Mouse (Mus musculus) R1 (cell line): ENCODE results near the gene Trim9.

Experiments
- DNase-seq: peaks from one replicate; pipeline ENCODE4 v3.0.0-alpha.2; 2018; ENCODE audit warnings: low read depth, low spot score

Trim9 gene

DNA sequence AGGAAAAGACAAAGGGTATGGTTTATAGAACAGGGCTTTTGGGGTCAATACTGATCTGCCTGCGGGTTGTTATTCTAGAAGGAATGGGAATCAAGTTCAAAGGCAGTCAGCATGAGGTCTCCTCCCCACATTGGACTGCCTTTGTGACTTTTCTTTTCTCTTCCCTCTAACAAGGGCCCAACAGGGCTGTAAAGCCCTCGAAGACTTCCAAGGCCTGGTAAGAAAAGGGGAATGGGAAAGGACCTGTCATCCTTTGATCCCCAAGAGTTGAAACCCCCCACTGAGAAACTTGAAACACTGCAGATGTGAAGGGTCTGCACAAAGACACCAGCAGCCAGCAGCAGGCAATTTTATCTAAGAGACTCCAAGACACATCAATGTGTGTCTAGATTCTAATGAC, 21.0 kb downstream of the Trim9 start:
- no peak for DNase-seq

DNA sequence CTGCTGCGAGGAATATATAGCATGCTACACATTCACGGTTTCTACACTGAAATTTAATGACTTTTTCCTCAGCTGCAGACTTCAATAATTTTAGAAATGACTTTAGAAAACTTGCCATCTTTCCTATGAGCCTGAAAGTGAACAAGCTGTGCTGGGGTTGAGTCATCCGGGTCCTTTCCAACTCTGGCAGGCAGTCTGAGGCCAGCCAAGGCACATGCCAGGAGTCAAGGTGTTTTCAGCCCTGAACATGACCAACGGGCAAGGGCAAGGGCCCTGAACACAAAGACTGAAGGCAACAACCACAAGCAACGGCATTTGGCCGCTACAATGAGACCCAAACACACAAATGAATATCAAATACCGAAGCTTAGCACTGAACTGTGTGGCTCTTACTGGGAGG, 21.6 kb downstream of the Trim9 start:
- DNase-seq = no peak

DNA sequence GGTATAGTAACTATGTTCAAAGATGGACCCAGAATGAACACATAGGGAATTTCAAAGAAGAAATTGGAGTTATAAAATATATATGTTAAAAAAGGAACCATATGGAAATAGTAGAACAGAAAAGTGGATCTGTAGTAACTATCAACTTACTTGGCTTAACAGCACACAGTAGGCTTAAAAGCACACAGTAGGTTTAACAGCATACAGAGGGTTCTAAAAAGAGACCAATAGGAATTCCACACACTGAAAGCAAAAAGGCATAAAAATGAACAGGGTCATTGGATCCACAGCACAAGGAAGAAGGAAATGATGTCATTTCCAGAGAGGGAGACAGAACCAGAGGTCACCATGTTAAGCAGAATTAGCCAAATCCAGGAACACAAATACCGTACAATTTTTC, 24.6 kb downstream of the Trim9 start:
- DNase-seq = no peak

DNA sequence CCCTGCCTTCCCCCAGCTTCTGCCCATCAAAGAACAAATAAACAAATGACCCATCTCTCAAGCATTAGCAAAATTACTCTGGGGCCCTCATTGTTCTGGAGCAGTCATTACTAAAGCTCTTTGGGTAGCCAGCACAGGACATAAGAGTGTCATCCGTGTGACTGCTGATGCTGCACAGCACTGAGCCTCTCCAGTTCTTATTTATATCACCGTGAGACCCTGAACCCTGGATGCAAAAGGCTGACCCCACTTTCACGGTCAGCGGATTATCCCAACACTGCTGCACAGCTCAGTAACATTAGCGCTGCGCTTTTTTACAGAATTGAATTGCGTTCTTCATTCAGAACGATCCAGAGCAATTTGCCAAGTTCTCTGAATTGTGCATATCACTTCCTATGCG, 31.3 kb downstream of the Trim9 start:
- no peak for DNase-seq

DNA sequence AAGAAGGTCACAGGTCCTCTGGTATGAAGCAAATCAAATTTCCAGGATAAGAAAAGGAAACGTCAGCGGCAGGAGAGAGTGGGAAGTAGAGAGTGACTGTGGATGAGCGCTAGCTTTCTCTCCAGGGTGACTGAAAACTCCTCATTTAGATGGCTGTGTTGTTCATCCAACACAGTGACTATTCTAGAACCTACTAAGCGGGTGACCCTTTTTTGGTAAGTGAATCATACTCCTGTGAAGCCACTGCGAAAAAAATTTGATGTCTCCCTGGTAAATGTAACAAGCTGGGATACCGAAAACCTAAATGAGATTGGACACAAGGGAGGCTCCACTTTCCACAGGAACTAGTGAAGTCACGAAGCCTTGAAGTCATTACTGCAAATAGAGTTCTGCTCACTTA, 39.5 kb downstream of the Trim9 start:
- DNase-seq = no peak

DNA sequence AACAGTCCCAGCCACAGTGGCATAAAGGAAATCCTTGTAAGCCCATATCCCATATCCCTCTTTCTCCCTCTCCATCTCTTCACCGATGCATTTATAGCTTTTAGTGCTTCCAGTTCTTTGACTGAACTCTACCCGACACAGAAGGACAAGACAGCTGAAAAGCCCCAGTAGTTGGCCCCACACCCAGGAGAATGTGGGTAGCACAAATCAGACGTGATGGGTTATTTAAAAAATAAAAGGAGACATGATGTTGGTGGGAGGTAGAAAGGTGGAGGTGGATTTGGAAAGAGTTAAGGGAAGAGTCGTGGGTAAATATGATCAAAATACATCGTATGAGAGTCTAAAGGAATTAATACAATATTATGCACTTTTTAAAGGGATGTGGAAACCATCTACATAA, 40.4 kb downstream of the Trim9 start:
- DNase-seq = no peak

DNA sequence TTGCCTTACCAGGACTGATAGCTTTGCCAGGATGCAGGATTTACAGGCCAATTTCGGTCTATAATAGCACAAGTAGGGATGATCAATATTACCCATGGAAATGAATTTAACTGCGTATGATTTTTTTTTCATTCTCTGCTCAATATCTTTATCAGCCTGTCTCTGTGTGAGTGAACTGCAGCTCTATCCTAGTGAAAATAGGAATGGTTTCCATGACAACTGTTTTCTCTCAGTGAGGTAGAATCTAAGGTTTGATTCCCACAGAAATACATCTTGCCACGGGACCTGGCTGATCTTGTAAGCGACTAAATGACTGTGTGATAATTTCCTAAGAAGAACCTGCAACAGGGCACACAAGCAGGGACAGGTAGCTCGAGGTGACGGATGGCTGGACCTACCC, 43.4 kb downstream of the Trim9 start:
- no peak for DNase-seq

DNA sequence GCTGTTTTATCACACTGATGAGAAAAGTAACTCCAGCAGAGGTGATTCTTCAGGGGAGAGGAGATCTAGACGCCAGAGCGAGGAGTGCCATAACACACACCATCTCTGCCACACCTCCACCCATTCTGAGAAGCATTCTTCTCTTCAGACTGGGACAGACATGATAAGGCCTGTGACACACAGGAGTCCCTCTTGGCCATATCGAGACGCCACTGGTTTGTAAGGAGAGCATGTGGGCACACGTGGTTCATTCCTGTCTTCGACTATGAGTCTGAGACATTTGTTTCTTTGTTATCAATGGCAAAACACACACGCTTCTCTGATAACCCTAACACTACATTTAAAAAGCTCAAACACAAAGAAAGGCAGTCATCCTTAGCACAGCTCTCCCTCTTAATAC, 43.9 kb downstream of the Trim9 start:
- no peak for DNase-seq

DNA sequence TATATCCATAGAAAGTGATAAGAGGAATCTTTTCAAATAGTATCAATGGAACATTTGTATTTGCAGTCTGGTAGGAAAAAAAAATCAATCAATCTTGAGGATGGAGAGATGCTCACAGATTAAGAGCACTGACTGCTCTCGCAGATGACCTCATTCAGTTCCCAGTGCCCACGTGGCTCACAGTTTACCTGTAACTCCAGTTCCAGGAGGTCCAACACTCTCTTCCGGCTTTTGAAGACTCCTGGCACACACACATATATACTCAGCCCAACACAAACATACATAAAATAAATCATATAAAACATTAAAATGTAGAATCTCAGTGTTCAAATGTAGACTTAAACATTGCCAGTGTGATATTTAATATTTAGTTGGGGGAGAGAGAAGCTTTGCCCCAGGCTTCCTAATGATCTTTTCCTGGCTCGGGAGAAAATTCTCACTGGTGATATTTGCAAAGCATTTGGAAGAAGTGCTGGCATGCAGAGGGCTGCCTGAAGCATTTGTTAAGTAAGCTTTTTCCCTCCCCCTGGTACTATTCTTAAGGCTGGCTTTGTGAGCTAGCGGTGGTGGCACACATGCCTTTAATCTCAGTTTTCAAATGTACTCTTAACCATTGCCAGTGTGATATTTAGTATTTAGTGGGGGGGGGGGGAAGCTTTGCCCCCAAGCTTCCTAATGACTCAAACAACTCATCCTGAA, 45.2 kb downstream of the Trim9 start:
- no peak for DNase-seq

DNA sequence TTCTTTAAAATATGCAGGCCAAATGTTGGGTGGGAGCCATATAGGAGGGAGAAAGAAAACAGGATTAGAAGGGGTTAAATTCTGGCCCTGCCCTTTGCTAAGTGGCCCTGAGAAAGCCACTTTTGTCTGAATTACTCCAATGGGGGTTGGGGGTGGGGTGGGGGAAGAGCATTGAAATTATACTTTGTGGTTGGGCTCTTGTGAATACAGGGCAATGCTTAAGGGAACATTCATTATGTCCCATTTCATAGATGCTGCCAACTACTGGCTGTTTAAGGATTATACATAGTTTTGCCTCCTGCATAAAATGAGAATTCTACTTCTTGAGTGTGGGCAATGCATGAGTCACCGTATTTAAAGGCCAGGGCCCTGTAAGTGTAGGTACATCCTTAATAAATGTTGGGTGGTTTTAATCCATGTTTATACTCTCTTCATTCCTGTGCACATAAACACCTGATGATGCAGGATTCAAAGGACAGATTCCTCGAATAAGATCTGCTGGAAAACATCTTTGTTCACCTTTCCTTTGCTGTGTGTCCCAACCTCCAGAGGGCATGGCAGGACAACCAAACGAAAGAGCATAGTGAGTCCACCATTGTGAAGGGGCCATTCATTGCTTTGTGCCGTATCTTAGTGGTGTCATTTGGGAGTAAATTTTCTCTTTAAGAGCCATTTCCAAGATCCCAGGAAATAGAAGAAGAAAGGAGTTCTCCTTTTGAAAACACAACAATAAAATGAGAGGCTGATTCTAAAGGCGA, 53.3 kb downstream of the Trim9 start:
- no peak for DNase-seq

DNA sequence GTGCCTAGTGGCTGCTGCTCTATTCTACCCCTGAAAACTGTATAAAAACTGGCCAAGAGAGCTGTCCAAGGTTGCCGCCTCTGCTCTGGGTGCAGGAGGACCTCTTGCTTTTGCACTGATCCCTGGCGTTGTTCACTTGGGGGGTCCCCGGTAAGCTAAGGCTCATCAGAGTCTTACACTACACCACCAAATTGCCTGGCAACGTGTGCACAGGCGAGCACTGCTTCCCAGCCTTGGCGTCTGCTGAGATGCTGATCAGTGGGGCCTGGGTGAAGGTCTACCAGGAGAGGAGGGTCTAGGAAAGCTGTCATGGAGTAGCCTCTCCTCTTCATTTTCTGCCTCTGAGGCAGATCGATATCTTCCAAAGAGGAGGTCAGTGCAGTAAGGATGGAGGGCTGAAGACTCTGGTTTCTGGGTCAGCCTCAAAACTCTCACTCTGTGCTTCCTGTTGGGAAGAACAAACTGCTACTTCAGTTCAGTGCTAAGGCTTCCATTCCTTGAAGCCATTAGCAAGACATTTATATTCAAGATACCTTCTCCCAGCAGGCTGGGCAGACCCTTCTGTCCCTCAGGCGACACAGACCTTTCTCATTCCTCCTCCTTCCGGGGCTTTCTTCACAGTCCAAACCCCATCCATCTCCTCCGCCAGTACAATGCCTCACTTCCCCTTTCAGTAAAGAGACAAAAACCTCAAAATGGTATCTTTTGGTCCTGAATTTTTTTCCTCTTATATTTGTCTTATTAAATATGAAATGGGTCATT, 54.1 kb downstream of the Trim9 start:
- no peak for DNase-seq

DNA sequence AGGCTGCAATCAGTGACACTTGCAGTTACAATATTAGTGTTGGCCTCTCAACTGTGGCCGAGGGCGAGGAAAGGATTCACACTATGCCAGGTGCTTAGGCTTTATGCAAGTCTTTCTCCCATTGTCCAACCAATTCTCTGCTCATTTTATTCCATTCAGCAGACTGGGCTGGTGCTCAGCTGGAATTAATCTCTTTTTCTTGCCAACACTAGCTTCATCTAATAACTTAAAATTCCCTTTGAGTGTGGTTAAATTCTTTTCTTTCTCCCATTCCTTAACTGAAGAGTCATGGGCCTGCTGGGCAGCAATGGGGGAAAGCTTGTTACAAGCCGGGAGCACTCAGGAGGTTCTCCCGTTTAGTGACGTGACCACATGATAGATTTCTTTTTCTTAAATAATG, 61.9 kb downstream of the Trim9 start:
- no peak for DNase-seq

DNA sequence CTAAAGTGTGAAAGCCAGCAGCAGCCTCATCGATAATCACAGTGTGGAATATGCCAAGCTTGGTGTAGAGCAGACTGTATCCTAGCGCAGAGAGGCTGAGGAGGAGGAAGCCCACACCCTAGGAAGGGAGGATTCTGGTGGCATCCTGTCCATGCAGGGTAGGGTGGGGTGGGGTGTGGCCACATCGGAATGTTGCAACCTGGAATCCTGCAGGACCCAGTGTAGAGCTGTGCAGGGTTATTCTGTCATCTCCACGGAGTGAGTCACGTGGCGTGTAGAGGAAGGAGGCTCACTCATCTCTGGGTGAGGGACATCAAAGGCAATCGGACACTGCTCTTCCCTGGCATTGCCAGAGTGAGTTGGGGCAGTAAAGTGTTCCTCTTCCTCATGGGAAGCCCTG, 62.4 kb downstream of the Trim9 start:
- DNase-seq = peak; percentile 66

DNA sequence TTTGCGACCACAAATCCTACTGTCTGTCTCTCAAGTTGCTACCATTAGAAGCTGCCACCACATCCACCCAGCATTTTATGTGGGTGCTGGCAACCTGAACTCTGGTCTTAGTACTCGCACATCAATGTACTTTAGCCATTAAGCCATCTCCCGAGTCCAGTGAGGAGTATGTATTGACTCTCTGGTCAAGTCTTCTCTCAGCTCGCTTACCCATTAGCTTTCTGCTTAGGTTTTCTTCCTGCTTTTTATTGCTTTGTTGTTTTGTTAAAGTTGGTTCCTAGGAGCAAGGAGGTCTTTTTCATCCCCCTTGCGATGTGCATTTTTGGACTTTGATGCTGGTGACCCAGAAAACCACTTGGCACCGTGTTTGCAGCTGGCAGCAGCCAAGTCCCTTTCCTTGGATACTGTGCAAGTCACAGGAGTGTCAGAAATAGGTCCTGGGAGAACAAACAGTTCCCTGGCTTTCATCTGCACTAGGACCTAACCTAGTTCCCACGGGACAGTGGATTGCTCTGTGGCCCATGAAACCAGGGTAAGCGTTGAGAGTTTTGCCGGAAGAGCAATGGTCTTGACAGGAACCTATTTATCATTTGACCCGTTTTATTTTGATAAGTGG, 64.2 kb downstream of the Trim9 start:
- DNase-seq = no peak

DNA sequence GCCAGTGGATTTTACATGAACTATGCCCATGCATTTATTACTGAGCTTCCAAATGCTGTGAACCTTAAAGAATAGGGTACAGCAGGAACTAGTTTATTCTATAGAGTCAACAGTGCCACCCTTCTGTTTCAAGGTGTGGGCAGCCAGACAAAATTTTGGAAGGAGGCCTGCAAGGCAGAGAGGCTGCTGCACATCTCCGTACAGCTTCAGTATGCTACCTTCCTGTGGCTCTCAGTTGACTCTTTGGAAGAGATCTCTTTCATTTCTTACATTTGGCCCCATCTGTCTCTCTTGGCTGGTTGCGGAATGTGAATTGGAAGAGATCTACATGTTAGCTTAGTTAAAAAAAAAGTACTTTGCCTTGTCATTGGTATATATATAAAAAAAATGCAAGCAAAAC, 66.5 kb downstream of the Trim9 start:
- DNase-seq = no peak

DNA sequence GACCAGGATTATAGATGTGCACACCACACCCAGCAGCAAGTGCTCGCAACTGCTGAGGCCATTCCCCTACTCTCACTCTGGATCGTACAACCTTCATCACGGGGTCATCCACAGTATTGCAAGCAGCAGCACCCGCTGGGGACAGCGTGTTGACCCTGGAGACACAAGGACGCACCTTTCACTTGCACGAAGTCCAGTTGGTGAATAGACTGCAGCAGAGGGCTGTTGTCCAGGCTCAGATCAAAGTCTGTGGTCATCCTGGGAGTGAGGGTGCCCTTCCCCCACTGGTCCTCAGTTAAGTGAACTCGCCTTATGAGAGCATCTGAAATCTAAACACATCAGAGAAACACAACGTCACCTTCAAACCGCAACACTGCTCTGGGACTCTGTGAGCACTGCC, 67.0 kb downstream of the Trim9 start:
- no peak for DNase-seq

DNA sequence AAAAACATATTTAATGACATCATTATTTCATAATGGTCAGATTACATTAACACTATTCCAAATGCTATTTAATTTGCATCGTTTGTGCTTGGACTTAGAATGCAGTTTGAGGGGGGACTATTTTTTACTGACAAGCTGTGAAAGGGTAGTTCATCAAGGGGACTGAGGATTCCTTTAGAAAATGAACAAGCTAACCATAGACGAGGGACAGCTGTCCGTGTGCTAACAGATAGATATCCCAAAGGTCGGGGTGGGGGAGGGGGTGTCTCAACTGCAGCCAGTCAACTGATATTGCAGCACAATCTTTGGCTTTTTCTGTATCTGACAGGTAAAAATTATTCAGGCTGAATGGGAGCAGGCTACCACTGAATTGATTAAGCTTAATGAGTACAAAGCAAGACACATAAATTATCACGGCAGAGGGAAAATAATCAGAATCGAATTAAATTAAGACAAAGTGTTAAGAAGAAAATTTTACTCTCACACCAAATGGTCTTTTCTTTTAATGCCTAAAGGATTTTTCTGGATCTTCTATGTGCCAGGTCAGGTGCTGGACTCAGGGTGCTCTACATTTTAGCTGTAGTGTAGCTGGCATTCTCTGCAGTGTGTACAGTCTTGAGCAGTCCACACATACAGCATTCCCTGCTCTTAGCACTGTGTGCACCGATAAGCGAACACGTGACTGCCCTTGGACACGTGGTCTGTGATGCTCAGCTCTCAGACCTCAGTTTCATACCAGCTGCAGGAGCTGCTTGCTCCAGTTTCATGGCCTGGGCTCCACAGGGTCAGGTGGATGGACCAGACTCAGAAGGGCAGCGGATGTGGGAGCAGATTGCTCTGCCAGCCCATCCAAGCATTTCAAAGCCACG, 70.1 kb downstream of the Trim9 start:
- DNase-seq = no peak

DNA sequence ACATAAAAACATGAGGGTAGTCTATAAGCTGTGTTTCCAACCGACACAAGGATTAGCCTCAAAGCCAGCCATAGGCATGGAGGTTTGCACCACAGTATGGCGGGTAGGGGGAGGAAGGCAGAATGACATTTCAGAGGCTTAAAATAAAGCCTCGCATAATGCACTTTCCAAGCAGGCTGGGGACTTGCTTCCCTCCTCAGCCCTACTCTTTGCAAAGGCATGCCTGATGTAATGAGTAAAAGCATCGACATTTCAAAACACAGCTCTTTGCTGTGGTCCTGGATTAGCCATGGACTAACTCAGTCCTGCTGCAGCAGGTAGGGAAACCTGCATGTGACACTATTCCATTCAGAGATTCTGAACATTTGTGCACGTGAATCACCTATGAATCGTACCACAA, 77.7 kb downstream of the Trim9 start:
- no peak for DNase-seq

DNA sequence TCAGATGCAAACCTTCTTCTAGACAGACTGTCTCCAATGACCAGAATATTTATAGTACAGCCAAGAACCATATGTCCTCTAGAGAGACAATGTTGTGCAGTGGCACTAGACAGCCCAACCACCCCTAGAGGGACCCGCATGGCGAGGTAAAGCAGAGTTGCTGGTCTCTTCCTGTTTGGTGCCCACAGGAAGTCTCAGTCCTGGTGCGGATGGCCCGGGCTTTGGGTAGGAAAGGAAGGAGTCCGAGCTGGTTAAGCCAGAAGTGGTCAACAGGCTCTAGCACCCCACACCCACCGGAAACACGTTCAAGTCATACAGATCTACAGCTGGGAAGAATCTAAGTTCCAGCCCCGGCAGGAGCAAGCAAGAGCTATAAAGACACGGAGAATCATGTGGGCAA, 80.1 kb downstream of the Trim9 start:
- no peak for DNase-seq

DNA sequence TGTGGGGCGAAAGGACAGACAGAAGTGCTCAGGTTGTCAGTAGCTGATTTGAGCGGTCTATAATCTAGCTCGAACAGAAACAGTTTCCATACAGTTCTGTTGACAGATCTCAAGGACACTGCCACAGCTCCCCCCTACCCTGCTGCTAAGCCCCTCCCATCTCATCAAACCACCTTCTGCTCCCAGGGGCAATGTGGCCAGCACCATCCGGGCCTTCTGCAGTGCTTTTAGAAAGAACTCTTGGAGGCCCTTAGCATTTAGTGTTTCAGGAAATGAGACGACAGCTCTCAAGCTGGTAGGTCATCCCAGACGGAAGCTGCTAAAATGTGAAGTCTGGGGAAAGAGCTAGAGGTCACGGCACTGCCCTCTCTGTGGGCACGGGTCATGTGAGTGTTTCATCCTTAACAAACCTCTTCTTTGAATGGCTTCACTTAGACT, 80.9 kb downstream of the Trim9 start:
- no peak for DNase-seq

DNA sequence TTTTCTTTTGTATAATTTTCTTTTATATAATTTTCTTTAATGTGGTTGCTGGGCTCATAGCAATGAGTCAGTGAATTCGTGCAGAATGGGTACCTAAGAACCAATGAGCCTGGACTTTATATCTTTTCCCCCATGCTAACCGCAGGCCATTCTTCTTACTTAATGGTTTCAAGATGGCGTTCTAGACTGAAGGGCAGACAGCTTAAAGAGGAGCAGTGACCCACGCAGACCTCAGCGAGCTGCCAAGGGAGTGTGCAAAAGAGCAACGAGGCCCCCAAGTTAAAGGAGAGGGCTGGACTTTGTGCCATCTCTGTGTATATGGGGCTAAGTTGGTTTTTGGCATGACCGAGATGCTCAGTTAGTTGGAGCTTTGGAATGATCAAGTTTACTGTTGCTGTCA, 83.7 kb downstream of the Trim9 start:
- no peak for DNase-seq
